Mouse (Mus musculus) ES-Bruce4 (cell line): ENCODE measurements around the gene Gm10271.

ENCODE experiments used
- EP300 ChIP-seq: IDR thresholded peaks from 2 replicates; pipeline ENCODE4 v1.6.1; 2011; ENCODE audit warnings: low read depth, low read length; ENCODE audit not compliant: insufficient read depth
- POLR2A ChIP-seq: IDR thresholded peaks from one replicate; pipeline ENCODE4 v1.8.1; 2011; ENCODE audit warnings: low read length; ENCODE audit not compliant: insufficient read depth

GRCm38 (mm10) chr10:117014565-117014964, 42.2 kb upstream of the Gm10271 start:
- no peak for TF ChIP-seq POLR2A
- no peak for TF ChIP-seq EP300
